Mouse (Mus musculus): ENCODE results near the gene Sorl1. TPM values are rescaled to one million over a fixed set of nuclear protein-coding genes. Genes with fewer than 3 reads are reported as not detected.

Sorl1 gene
- polyA plus RNA-seq, 1 experiment from 2014 or later = 5.0 TPM

GRCm38 (mm10) chr9:42101266-42101665 is 22.8 kb downstream of the Sorl1 start:
- H3K4me1 ChIP-seq = no peaks in the 10 kb centered on the region
- WGBS = 83% methylated on average over 7 of the region's 7 CpGs
- no peak for ATAC-seq (ENCODE audit: insufficient number of reproducible peaks, low FRiP score, low TSS enrichment, low read depth)

GRCm38 (mm10) chr9:42100618-42101210 is 23.4 kb downstream of the Sorl1 start:
- Histone ChIP-seq H3K27ac (no peak overlapping the region), H3K27me3 (no peaks in the 10 kb centered on the region), H3K4me2 (no peak overlapping the region), H3K9me3 (no peaks in the 10 kb centered on the region), H3K4me3 (no peak overlapping the region), H3K9ac (no peak overlapping the region), H3K36me3 (no peaks in the 10 kb centered on the region), H3K4me1 (no peaks in the 10 kb centered on the region)
- ATAC-seq (ENCODE audit: insufficient number of reproducible peaks, low FRiP score, low TSS enrichment, low read depth) = no peak
- WGBS = 55% methylated on average over 9 of the region's 9 CpGs

More at GRCm38 (mm10) chr9:42101266-42101665, 22.8 kb downstream of the Sorl1 start:
- no peaks in the 10 kb centered on the region for H3K27me3 ChIP-seq
- H3K9ac ChIP-seq = no peak overlapping the region
- H3K4me2 ChIP-seq = no peak overlapping the region
- no peaks in the 10 kb centered on the region for H3K9me3 ChIP-seq
- H3K36me3 ChIP-seq = no peaks in the 10 kb centered on the region
- H3K27ac ChIP-seq = no peak overlapping the region
- no peak overlapping the region for H3K4me3 ChIP-seq

- H3K27ac ChIP-seq = no peak overlapping the region
- H3K4me1 ChIP-seq = 0 out of 2 replicates have a peak, but pooled peaks cover 8% of the 10 kb centered on the region
- no peaks in the 10 kb centered on the region for H3K27me3 ChIP-seq
- no peaks in the 10 kb centered on the region for H3K9me3 ChIP-seq
- H3K36me3 ChIP-seq = no peaks in the 10 kb centered on the region
- H3K4me3 ChIP-seq = no peak overlapping the region
- no peak for ATAC-seq (ENCODE audit: insufficient number of reproducible peaks, low FRiP score, low TSS enrichment, low read depth)
- H3K9ac ChIP-seq = no peak overlapping the region
- no peak overlapping the region for H3K4me2 ChIP-seq
- 79% methylated on average over 5 of the region's 5 CpGs for WGBS
Measured at GRCm38 (mm10) chr9:42098474-42099121, 25.5 kb downstream of the Sorl1 start.

- no peaks in the 10 kb centered on the region for H3K27me3 ChIP-seq
- H3K9ac ChIP-seq = no peak overlapping the region
- no peak overlapping the region for H3K27ac ChIP-seq
- H3K4me2 ChIP-seq = no peak overlapping the region
- no peaks in the 10 kb centered on the region for H3K36me3 ChIP-seq
- H3K4me3 ChIP-seq = no peak overlapping the region
- H3K4me1 ChIP-seq = 0 out of 2 replicates have a peak, but pooled peaks cover 8% of the 10 kb centered on the region
- WGBS = 86% methylated on average over 8 of the region's 8 CpGs
- no peaks in the 10 kb centered on the region for H3K9me3 ChIP-seq
- ATAC-seq (ENCODE audit: insufficient number of reproducible peaks, low FRiP score, low TSS enrichment, low read depth) = no peak
Measured at GRCm38 (mm10) chr9:42097731-42098473, 26.2 kb downstream of the Sorl1 start.

- Histone ChIP-seq H3K4me3 (no peak overlapping the region), H3K9ac (no peak overlapping the region), H3K4me2 (no peak overlapping the region), H3K27ac (no peak overlapping the region), H3K9me3 (no peaks in the 10 kb centered on the region), H3K27me3 (no peaks in the 10 kb centered on the region), H3K36me3 (no peaks in the 10 kb centered on the region), H3K4me1 (0 out of 2 replicates have a peak, but pooled peaks cover 8% of the 10 kb centered on the region)
- 87% methylated on average over 7 of the region's 7 CpGs for WGBS
- ATAC-seq (ENCODE audit: insufficient number of reproducible peaks, low FRiP score, low TSS enrichment, low read depth) = no peak
Measured at GRCm38 (mm10) chr9:42097006-42097730, 26.9 kb downstream of the Sorl1 start.

- no peak for ATAC-seq (ENCODE audit: insufficient number of reproducible peaks, low FRiP score, low TSS enrichment, low read depth)
- WGBS = 40% methylated on average over 11 of the region's 11 CpGs
- Histone ChIP-seq H3K4me3 (no peak overlapping the region), H3K36me3 (no peaks in the 10 kb centered on the region), H3K27ac (no peak overlapping the region), H3K9me3 (no peaks in the 10 kb centered on the region), H3K4me1 (0 out of 2 replicates have a peak, but pooled peaks cover 8% of the 10 kb centered on the region), H3K9ac (no peak overlapping the region), H3K27me3 (no peaks in the 10 kb centered on the region), H3K4me2 (no peak overlapping the region)
Measured at GRCm38 (mm10) chr9:42094752-42095151, 29.3 kb downstream of the Sorl1 start.

- H3K4me2 ChIP-seq = no peak overlapping the region
- H3K4me1 ChIP-seq = 0 out of 2 replicates have a peak, but pooled peaks cover 8% of the 10 kb centered on the region
- WGBS = 67% methylated on average over 7 of the region's 7 CpGs
- H3K9me3 ChIP-seq = no peaks in the 10 kb centered on the region
- H3K36me3 ChIP-seq = no peaks in the 10 kb centered on the region
- no peak for ATAC-seq (ENCODE audit: insufficient number of reproducible peaks, low FRiP score, low TSS enrichment, low read depth)
- H3K9ac ChIP-seq = no peak overlapping the region
- H3K27me3 ChIP-seq = no peaks in the 10 kb centered on the region
- H3K4me3 ChIP-seq = no peak overlapping the region
- H3K27ac ChIP-seq = no peak overlapping the region
Measured at GRCm38 (mm10) chr9:42094028-42094551, 30.0 kb downstream of the Sorl1 start.

GRCm38 (mm10) chr9:42092749-42093148 is 31.3 kb downstream of the Sorl1 start:
- no peak overlapping the region for H3K4me2 ChIP-seq
- no peaks in the 10 kb centered on the region for H3K27me3 ChIP-seq
- H3K4me3 ChIP-seq = no peak overlapping the region
- 0 out of 2 replicates have a peak, but pooled peaks cover 8% of the 10 kb centered on the region for H3K4me1 ChIP-seq
- H3K9me3 ChIP-seq = no peaks in the 10 kb centered on the region
- no peak overlapping the region for H3K27ac ChIP-seq
- ATAC-seq (ENCODE audit: insufficient number of reproducible peaks, low FRiP score, low TSS enrichment, low read depth) = no peak
- H3K36me3 ChIP-seq = no peaks in the 10 kb centered on the region
- 81% methylated on average over 2 of the region's 2 CpGs for WGBS
- no peak overlapping the region for H3K9ac ChIP-seq

- Histone ChIP-seq H3K27ac (no peak overlapping the region), H3K9ac (no peak overlapping the region), H3K36me3 (no peaks in the 10 kb centered on the region), H3K9me3 (no peaks in the 10 kb centered on the region), H3K4me2 (no peak overlapping the region), H3K4me1 (0 out of 2 replicates have a peak, but pooled peaks cover 8% of the 10 kb centered on the region), H3K27me3 (no peaks in the 10 kb centered on the region), H3K4me3 (no peak overlapping the region)
- WGBS = 86% methylated on average over 4 of the region's 4 CpGs
- ATAC-seq (ENCODE audit: insufficient number of reproducible peaks, low FRiP score, low TSS enrichment, low read depth) = no peak
Measured at GRCm38 (mm10) chr9:42091561-42091960, 32.5 kb downstream of the Sorl1 start.

GRCm38 (mm10) chr9:42087921-42088320 is 36.2 kb downstream of the Sorl1 start:
- no peak for ATAC-seq (ENCODE audit: insufficient number of reproducible peaks, low FRiP score, low TSS enrichment, low read depth)

GRCm38 (mm10) chr9:42085970-42086369 is 38.1 kb downstream of the Sorl1 start:
- H3K4me2 ChIP-seq = no peak overlapping the region
- H3K4me1 ChIP-seq = no peaks in the 10 kb centered on the region
- ATAC-seq (ENCODE audit: insufficient number of reproducible peaks, low FRiP score, low TSS enrichment, low read depth) = no peak
- WGBS = 92% methylated on average over 13 of the region's 13 CpGs
- H3K9ac ChIP-seq = no peak overlapping the region
- H3K27me3 ChIP-seq = no peaks in the 10 kb centered on the region
- no peaks in the 10 kb centered on the region for H3K9me3 ChIP-seq
- no peak overlapping the region for H3K4me3 ChIP-seq
- no peak overlapping the region for H3K27ac ChIP-seq
- H3K36me3 ChIP-seq = no peaks in the 10 kb centered on the region

More at GRCm38 (mm10) chr9:42087921-42088320, 36.2 kb downstream of the Sorl1 start:
- H3K27me3 ChIP-seq = no peaks in the 10 kb centered on the region
- H3K9me3 ChIP-seq = no peaks in the 10 kb centered on the region
- no peak overlapping the region for H3K4me2 ChIP-seq
- no peak overlapping the region for H3K9ac ChIP-seq
- no peak overlapping the region for H3K4me3 ChIP-seq
- H3K36me3 ChIP-seq = no peaks in the 10 kb centered on the region
- no peaks in the 10 kb centered on the region for H3K4me1 ChIP-seq
- H3K27ac ChIP-seq = no peak overlapping the region
- WGBS = 71% methylated on average over 4 of the region's 4 CpGs

Measured in limb, embryonic 15.5 days (tissue).